Mouse (Mus musculus) urinary bladder, postnatal 25 days (tissue): ENCODE data around the gene En2.

Experiments
- DNase-seq: peaks from one replicate; pipeline ENCODE4 v3.0.0; 2022; ENCODE audit warnings: low spot score

En2 gene

DNA sequence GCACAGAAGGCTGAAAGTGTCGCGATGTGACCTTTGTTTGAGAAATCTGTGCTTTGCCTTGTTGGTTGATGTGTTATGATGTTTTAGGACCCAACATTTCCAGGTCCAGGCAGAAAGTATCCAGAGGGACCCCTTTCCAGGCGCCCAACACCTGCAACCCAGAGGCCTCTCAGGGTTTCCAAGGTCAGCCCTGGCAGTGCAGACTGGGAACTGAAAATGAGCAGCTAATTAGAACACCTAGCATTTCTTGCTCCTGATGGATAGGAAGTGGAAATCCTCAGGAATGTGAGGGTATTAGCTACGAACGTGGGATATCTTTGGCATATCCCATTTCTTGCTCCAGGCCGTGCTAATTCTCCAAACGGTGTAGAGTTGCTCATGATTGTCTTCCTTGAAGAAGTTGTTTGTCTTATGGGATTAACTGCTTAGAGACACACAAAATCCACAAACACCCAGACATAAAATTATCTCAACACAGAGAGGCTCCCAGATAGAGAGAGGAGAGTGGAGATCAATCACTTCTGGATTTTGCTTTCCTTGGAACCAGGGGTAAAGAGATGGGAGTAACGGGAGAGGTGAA, 5.5 kb upstream of the En2 start:
- no peak for DNase-seq

GRCm38 (mm10) chr5:28161383-28161937, 4.0 kb upstream of the En2 start:
- DNase-seq: no peak

DNA sequence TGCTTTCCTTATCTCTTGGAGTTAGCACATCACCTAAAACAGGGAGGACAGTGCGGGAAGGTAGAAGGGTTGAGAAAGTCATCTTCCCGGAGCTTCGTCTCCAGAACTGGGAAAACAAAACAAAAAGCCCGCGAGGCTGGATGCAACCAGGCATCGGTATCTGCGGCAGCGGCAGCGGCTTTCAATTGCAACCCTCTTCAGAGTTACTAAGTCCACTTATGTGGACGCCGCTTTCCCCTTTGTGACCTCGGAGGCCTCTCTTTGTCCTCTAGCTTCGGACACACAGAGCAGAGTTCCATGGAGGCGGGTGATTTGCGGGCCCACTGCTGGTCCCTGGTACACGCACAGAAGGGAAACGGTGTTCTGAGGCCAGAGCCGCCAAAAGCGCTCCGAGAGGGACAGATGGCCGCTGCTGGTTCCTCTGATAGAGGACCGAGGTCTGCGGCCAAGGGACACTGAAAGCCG, 3.5 kb upstream of the En2 start:
- DNase-seq: no peak

DNA sequence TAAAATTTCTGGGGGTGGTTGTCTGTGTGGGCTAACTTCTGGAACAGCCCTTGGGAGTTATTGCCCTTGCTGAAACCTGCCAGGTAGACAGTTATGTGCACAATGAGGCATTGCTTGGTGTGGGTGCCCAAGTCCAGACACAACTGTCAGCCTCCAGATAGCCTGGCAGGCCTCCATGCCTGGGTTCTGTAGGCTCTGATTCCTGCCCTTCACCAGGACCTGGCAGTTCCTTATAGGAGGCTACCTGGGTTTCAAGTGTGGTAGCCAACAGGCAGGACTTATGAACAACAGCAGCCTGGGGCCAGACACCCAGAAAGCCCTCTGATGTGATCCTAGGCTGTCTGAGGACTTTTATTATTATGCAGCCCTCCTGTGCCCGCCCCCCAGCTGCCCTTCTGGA, 1.6 kb upstream of the En2 start:
- DNase-seq: no peak

GRCm38 (mm10) chr5:28166256-28167231, 1.1 kb downstream of the En2 start:
- no peak for DNase-seq

- no peak for DNase-seq
Observed at GRCm38 (mm10) chr5:28167611-28168252, 2.2 kb downstream of the En2 start.

DNA sequence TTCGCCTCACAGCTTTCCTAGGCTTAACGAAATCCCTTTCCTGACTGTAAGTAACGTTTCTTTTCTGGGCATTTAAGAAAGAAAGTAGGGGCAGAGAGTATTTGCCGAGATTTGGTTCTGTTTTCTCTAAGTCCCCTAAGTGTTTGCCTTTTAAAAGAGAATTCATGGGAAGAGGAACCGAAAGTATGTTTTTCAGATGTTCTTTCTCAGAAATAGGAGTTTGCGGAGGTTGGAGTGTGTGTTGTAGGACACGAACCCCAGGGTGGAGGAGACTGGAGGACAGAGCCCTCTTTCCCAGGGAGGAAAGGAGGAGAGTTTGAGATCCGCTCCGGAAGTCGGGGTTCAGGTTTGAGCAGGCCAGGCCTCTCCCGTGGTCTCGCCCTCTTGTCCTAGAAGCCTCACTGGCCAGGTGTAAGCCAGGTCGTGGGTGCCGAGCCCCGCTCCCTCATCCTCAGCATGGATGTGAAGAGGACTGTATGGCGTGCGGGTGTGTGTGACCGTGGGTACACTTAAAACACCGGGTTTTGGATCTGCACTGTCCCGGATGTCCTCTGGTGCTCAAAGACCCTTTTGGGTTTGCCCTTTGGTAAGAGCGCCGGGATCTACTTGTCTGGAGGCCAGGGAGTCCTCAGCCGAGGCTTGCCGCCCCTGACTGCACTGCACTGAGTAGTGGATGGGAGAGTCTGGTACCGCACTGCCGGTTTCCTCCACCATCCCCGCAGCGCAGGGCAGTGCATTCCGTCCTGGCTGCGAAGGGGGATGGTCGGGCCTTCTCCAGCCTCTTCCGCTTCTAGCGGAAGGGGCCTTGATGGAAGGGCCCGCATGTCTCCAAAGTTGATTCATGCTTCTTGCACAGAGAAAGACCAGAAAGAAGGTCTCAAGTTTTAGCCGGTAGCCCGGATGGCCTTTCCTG, 3.0 kb downstream of the En2 start:
- DNase-seq: no peak

DNA sequence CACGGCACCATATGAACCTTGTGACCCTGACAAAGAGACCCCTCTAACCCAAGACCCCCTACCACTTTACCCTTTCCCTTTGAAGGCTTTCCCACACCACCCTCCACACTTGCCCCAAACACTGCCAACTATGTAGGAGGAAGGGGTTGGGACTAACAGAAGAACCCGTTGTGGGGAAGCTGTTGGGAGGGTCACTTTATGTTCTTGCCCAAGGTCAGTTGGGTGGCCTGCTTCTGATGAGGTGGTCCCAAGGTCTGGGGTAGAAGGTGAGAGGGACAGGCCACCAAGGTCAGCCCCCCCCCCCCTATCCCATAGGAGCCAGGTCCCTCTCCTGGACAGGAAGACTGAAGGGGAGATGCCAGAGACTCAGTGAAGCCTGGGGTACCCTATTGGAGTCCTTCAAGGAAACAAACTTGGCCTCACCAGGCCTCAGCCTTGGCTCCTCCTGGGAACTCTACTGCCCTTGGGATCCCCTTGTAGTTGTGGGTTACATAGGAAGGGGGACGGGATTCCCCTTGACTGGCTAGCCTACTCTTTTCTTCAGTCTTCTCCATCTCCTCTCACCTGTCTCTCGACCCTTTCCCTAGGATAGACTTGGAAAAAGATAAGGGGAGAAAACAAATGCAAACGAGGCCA, 3.8 kb downstream of the En2 start:
- no peak for DNase-seq

DNA sequence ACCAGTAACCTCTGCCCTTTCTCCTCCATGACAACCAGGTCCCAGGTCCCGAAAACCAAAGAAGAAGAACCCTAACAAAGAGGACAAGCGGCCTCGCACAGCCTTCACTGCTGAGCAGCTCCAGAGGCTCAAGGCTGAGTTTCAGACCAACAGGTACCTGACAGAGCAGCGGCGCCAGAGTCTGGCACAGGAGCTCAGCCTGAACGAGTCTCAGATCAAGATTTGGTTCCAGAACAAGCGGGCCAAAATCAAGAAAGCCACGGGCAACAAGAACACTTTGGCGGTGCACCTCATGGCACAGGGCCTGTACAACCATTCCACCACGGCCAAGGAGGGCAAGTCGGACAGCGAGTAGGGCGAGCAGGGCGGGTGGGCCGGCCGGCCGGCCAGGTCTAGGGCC, 4.6 kb downstream of the En2 start:
- DNase-seq: no peak

GRCm38 (mm10) chr5:28170892-28171291, 5.4 kb downstream of the En2 start:
- no peak for DNase-seq

DNA sequence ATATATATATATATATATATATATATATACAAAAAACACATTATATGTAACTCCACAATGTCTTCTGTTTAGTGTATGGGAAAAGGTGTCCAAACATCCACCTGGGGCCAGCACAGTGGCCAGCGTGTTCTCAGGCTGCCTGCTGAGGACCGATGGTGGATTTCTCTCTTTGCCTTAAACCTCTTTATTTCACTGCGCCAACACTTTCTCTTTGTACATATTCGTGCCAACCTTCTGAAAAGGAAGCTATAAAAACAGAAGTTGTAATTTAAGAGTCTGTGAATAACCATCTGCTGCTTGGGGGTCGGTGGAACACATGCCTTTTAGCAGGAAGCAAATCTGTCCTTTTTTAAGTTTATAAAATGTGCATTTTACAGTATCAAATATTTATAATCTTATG, 6.2 kb downstream of the En2 start:
- no peak for DNase-seq

DNA sequence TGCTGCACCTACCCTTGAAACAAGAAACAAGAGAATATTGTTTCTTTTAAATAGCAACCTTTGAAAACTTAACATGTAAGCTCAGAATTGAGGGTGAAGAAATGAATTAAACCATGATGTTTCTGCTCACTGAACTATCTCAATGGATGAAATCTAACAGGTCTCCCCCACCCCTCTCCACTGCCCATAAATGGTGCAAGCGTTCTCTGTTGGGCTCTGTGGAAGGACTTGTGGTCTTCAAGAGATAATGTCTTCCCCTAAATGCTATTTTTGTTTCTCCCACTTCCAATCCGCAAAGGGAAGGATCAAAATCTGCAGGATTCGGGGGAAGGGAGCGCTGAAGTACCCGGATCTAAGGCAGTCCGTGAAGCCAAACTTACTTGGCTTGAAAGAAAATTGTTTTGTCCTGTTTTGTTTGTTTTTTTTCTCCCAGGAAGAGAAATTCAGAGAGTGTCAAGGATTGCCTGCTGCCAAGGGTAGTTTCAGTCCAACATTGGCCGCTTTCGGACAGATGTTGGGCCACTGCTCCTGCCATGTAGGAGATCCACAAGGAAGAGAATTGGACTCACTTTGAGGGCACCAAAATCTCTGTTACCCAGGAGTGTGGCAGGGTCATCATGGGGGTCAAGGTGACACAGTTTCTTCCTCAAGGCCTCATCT, 6.9 kb downstream of the En2 start:
- DNase-seq: no peak

GRCm38 (mm10) chr5:28172921-28173670, 7.6 kb downstream of the En2 start:
- DNase-seq: no peak

GRCm38 (mm10) chr5:28173674-28174073, 8.2 kb downstream of the En2 start:
- DNase-seq: no peak

GRCm38 (mm10) chr5:28174086-28174485, 8.6 kb downstream of the En2 start:
- DNase-seq: no peak

GRCm38 (mm10) chr5:28174876-28175569, 9.5 kb downstream of the En2 start:
- no peak for DNase-seq

DNA sequence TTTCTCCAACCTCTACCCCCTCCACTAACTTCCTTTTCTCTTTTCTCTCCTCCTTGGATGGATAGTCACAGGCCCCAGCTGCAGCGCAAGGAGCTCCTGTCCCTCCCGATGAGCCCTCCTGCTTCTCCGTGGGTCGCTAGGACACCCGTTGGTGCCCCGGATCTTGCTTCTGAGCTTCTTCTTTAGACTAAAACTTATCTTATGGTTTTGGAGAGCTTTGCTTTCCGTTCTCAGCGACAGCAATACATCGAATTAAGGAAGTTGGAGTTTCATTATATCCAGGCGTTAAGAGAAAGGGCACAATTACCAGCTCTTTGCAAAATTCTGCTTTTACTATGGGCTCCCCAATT, 10.1 kb downstream of the En2 start:
- DNase-seq: no peak

- no peak for DNase-seq
Observed at GRCm38 (mm10) chr5:28176023-28176422, 10.5 kb downstream of the En2 start.

DNA sequence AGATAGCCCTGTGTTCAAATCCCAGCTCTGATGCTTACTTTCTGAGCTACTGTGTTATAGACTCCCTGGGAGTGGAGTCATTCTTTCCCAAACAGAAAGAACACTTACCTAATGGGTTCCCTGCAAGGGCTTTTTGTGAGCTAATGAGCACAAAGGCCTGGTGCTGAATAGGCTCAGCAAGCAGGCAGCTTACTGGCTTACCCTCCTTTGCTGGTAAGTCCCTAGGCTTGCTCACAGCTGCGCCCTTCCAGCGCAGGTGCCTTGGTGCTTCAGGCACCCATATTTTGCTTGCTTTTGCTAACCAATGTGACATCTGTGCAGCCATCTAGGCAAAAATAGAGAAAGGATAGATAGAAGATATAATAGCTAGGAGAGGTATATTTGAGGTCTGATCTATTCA, 11.1 kb downstream of the En2 start:
- DNase-seq: no peak
